Mouse (Mus musculus) heart, adult 2 months (tissue): Measurements from ENCODE around the gene Wnt2b. TPM values are rescaled to one million over a fixed set of nuclear protein-coding genes. Genes with fewer than 3 reads are reported as not detected.

ENCODE experiments used
- DNase-seq, 2 experiments: peaks; one replicate each; pipeline ENCODE4 v3.0.0; 2021
- H3K27ac ChIP-seq: fragments of 200-600 bp; 2 replicates; pipeline ENCODE4 v1.8.1; 2022
- H3K27me3 ChIP-seq: fragments of 200-500 bp; 2 replicates; pipeline ENCODE4 v1.6.1; 2012; ENCODE audit warnings: mild to moderate bottlenecking, low read length, inconsistent platforms, mixed read lengths; ENCODE audit not compliant: control insufficient read depth, insufficient read depth
- H3K36me3 ChIP-seq: fragments of 200-500 bp; 2 replicates; pipeline ENCODE4 v1.6.1; 2012; ENCODE audit warnings: low read length, inconsistent platforms; ENCODE audit not compliant: control insufficient read depth, insufficient read depth
- H3K4me1 ChIP-seq: fragments of 200-500 bp; 2 replicates; pipeline ENCODE4 v1.6.1; 2011; ENCODE audit warnings: low read length; ENCODE audit not compliant: control insufficient read depth, insufficient read depth
- H3K4me3 ChIP-seq: fragments of 200-600 bp; 2 replicates; pipeline ENCODE4 v1.8.1; 2022
- H3K79me2 ChIP-seq: fragments of 200-500 bp; replicated peaks from 2 replicates; pipeline ENCODE4 v1.6.1; 2012; ENCODE audit warnings: mild to moderate bottlenecking, inconsistent platforms, low read length, moderate library complexity, mixed read lengths; ENCODE audit not compliant: control insufficient read depth, insufficient read depth
- H3K9ac ChIP-seq: fragments of 200-500 bp; 2 replicates; pipeline ENCODE4 v1.6.1; 2012; ENCODE audit warnings: low read depth, mild to moderate bottlenecking, control low read depth, inconsistent platforms, low read length, mixed read lengths
- CTCF ChIP-seq: fragments of 200-600 bp; IDR thresholded peaks from 2 replicates; pipeline ENCODE4 v1.8.1; 2022; ENCODE audit warnings: antibody characterized with exemption, mild to moderate bottlenecking, moderate library complexity
- EP300 ChIP-seq: fragments of 200-500 bp; IDR thresholded peaks from 2 replicates; pipeline ENCODE4 v1.6.1; 2011; ENCODE audit warnings: low read depth, low read length, control low read depth; ENCODE audit not compliant: insufficient read depth
- POLR2A ChIP-seq: fragments of 200-500 bp; IDR thresholded peaks from 2 replicates; pipeline ENCODE4 v1.6.1; 2011; ENCODE audit warnings: mild to moderate bottlenecking, low read depth, low read length, control low read depth; ENCODE audit not compliant: insufficient read depth
- WGBS: fragments of 180-500 bp; shearing (Covaris S2); methylation state at CpG from one replicate; pipeline ENCODE4 v1.1.7; 2018; 5-methylcytosine and 5-hydroxymethylcytosine counted together
- intact Hi-C: fragments of 180-260 bp; cut with DNase I; formaldehyde crosslinking; loops from one replicate; pipeline ENCODE4 v1.15.1; 2025
- polyA plus RNA-seq: library from polyadenylated mRNA; depleted of rRNA; stranded (reverse); fragments of >200 nt; gene quantifications from 2 replicates; pipeline ENCODE4 v1.2.3, GENCODE M21; 2012
- total RNA-seq, 2 experiments: library from RNA; stranded (reverse); gene quantifications; 2 replicates each; pipeline ENCODE4 v1.2.3; 2021

Gene Wnt2b
- total and polyA plus RNA-seq, 3 experiments = 0.51 to 0.77 (median 0.76) TPM

- Histone ChIP-seq H3K27me3 (no peaks in the 10 kb centered on the region), H3K9ac (no peak overlapping the region), H3K79me2 (no peaks in the 10 kb centered on the region), H3K4me1 (no peaks in the 10 kb centered on the region), H3K27ac (no peak overlapping the region), H3K4me3 (no peak overlapping the region), H3K36me3 (no peaks in the 10 kb centered on the region)
- intact Hi-C loops = no loop called here
- 67% methylated on average over 23 of the region's 23 CpGs for WGBS
- TF ChIP-seq POLR2A (no peak), EP300 (no peak), CTCF (no peak)
- DNase-seq = no peak
These were observed 8.6 kb downstream of the Wnt2b start for GRCm38 (mm10) chr3:104952891-104953670.

- no peak overlapping the region for H3K4me3 ChIP-seq
- 95% methylated on average over 12 of the region's 12 CpGs for WGBS
- no peak for DNase-seq
- H3K36me3 ChIP-seq = no peaks in the 10 kb centered on the region
- H3K4me1 ChIP-seq = no peaks in the 10 kb centered on the region
- no peaks in the 10 kb centered on the region for H3K79me2 ChIP-seq
- H3K27me3 ChIP-seq = no peaks in the 10 kb centered on the region
- intact Hi-C loops = no loop called here
- TF ChIP-seq CTCF (no peak), EP300 (no peak), POLR2A (no peak)
- H3K27ac ChIP-seq = no peak overlapping the region
- H3K9ac ChIP-seq = no peak overlapping the region
These were observed 10.8 kb downstream of the Wnt2b start for GRCm38 (mm10) chr3:104950926-104951325.

- TF ChIP-seq EP300 (no peak), POLR2A (no peak), CTCF (no peak)
- intact Hi-C loops = no loop called here
- WGBS = 83% methylated on average over 9 of the region's 9 CpGs
These were observed 16.8 kb downstream of the Wnt2b start for GRCm38 (mm10) chr3:104944894-104945293.

GRCm38 (mm10) chr3:104943333-104943732 is 18.4 kb downstream of the Wnt2b start:
- H3K4me1 ChIP-seq = peaks cover 2% of the 10 kb centered on the region
- H3K36me3 ChIP-seq = peaks cover 2% of the 10 kb centered on the region
- 72% methylated on average over 8 of the region's 8 CpGs for whole genome bisulfite sequencing
- H3K4me3 ChIP-seq = no peak overlapping the region
- TF ChIP-seq CTCF (no peak), POLR2A (no peak), EP300 (no peak)
- no peaks in the 10 kb centered on the region for H3K79me2 ChIP-seq
- H3K27me3 ChIP-seq = no peaks in the 10 kb centered on the region
- intact Hi-C loops = no loop called here
- DNase-seq = no peak
- no peak overlapping the region for H3K9ac ChIP-seq
- no peak overlapping the region for H3K27ac ChIP-seq

More at GRCm38 (mm10) chr3:104944894-104945293, 16.8 kb downstream of the Wnt2b start:
- Histone ChIP-seq H3K27me3 (no peaks in the 10 kb centered on the region), H3K4me1 (peaks cover 2% of the 10 kb centered on the region), H3K4me3 (no peak overlapping the region), H3K36me3 (no peaks in the 10 kb centered on the region; the same call in 1 of the 2 replicates), H3K79me2 (no peaks in the 10 kb centered on the region), H3K9ac (no peak overlapping the region), H3K27ac (no peak overlapping the region)
- DNase-seq = no peak

- H3K36me3 ChIP-seq = peaks cover 2% of the 10 kb centered on the region
- DNase-seq = no peak
- H3K9ac ChIP-seq = no peak overlapping the region
- TF ChIP-seq POLR2A (no peak), CTCF (no peak), EP300 (no peak)
- intact Hi-C loops = no loop called here
- no peak overlapping the region for H3K4me3 ChIP-seq
- 62% methylated on average over 5 of the region's 5 CpGs for WGBS
- no peaks in the 10 kb centered on the region for H3K79me2 ChIP-seq
- no peaks in the 10 kb centered on the region for H3K27me3 ChIP-seq
- H3K27ac ChIP-seq = no peak overlapping the region
- peaks cover 2% of the 10 kb centered on the region for H3K4me1 ChIP-seq
These were observed 19.0 kb downstream of the Wnt2b start for GRCm38 (mm10) chr3:104942682-104943081.

GRCm38 (mm10) chr3:104940691-104941090 is 21.0 kb downstream of the Wnt2b start:
- no peaks in the 10 kb centered on the region for H3K27me3 ChIP-seq
- H3K4me1 ChIP-seq = peaks cover 2% of the 10 kb centered on the region
- WGBS = 77% methylated on average over 6 of the region's 6 CpGs

More at GRCm38 (mm10) chr3:104940691-104941090, 21.0 kb downstream of the Wnt2b start:
- Histone ChIP-seq H3K9ac (no peak overlapping the region), H3K79me2 (no peaks in the 10 kb centered on the region), H3K27ac (no peak overlapping the region), H3K36me3 (peaks cover 4% of the 10 kb centered on the region), H3K4me3 (no peak overlapping the region)
- no peak for TF ChIP-seq EP300
- TF ChIP-seq POLR2A = no peak
- DNase-seq = no peak
- intact Hi-C loops = no loop called here
